Mouse (Mus musculus) lung, embryonic 15.5 days (tissue): ENCODE results near the gene Lacc1. TPM values are rescaled to one million over a fixed set of nuclear protein-coding genes. Genes with fewer than 3 reads are reported as not detected.

ENCODE experiments used
- polyA plus RNA-seq: library from polyadenylated mRNA; unstranded; fragments of >200 nt; fragmentation: Nextera tagmentation; extraction: Ambion mirVana; gene quantifications from 2 replicates; pipeline ENCODE4 v1.2.1, GENCODE M21; 2015

Lacc1 gene
- polyA plus RNA-seq, 1 experiment from 2014 or later = 15.0 TPM

Other genes starting within 250 kb of the Lacc1 start
- 4.7 TPM in 2 replicates for gene Ccdc122, start 132 bp downstream of the Lacc1 start, polyA plus RNA-seq
- 2.4 and 3.3 TPM in 2 replicates for gene Enox1, start 119.9 kb upstream of the Lacc1 start, polyA plus RNA-seq